Mouse (Mus musculus) E14TG2a.4 (cell line): ENCODE data around the gene Neu3.

Experiments
- H3K27me3 ChIP-seq: 2 replicates; pipeline ENCODE4 v1.6.1; 2014; ENCODE audit warnings: low read length, control low read depth; ENCODE audit not compliant: insufficient read depth
- H3K36me3 ChIP-seq: 2 replicates; pipeline ENCODE4 v1.6.1; 2014; ENCODE audit warnings: low read length, control low read depth; ENCODE audit not compliant: insufficient read depth
- H3K4me1 ChIP-seq: replicated peaks from 2 replicates; pipeline ENCODE4 v1.6.1; 2014; ENCODE audit warnings: low read depth, low read length, control low read depth
- H3K4me3 ChIP-seq: replicated peaks from 2 replicates; pipeline ENCODE4 v1.5.1; 2014; ENCODE audit warnings: mild to moderate bottlenecking, low read length
- H3K9me3 ChIP-seq: 2 replicates; pipeline ENCODE4 v1.6.1; 2014; ENCODE audit warnings: low read length, control low read depth
- CTCF ChIP-seq: conservative IDR thresholded peaks from 2 replicates; pipeline ENCODE4 v1.5.1; 2014; ENCODE audit warnings: low read length
- NANOG ChIP-seq: IDR thresholded peaks from 2 replicates; pipeline ENCODE4 v1.6.1; 2014; ENCODE audit warnings: borderline replicate concordance, low read length, mixed read lengths
- POU5F1 ChIP-seq: IDR thresholded peaks from 2 replicates; pipeline ENCODE4 v1.6.1; 2014; ENCODE audit warnings: low read length, borderline replicate concordance

Gene Neu3

DNA sequence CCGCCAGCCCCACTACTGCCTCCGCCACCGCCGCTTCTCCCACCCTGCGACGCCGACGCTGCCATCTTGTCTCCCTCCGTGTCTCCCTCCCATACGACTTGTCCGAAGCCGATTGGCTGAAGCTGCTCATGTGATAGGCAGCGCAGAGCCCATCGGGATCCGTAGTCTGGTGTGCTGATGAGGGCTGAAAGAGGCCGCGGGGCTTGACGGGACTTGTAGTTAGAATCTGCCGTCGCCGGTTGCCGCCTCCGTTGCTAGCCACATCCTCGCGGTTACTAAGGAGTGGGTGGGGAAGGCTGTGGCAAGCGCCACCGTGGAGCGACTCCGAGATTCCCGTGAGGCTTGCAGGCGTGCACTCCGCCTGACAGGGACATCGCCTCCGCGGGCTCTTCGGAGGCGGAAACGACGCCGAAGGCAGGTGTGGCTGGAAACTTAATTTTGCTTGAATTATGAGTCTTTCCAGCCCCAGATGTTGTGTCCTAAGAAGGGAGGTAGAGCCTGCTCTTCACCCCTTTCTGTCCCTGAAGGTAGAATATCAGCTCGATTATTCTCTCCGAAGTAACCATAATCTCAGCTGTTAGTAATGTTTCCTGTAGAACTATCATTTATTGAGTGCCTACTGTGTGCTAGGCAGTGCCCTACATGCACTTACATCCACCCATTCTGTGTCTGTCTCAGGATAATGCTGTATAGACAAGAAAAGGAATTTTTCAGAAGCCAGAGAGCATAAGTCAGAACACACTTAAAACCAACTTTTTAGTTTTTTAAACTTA is 30.8 kb upstream of the Neu3 start, which contains the start of gene Xrra1:
TSS of gene Xrra1 (plus strand) at position 304 of the 773 bp plus-strand sequence.
- no peak for TF ChIP-seq NANOG
- no peak for TF ChIP-seq POU5F1
- TF ChIP-seq CTCF: no peak
- no peaks in the 10 kb centered on the region for H3K9me3 ChIP-seq
- peak within 1 kb of the TSS; percentile 96 for H3K4me3 ChIP-seq
- peaks cover 34% of the 10 kb centered on the region for H3K4me1 ChIP-seq
- peaks cover 28% of the 10 kb centered on the region for H3K36me3 ChIP-seq
- peaks cover 16% of the 10 kb centered on the region for H3K27me3 ChIP-seq

DNA sequence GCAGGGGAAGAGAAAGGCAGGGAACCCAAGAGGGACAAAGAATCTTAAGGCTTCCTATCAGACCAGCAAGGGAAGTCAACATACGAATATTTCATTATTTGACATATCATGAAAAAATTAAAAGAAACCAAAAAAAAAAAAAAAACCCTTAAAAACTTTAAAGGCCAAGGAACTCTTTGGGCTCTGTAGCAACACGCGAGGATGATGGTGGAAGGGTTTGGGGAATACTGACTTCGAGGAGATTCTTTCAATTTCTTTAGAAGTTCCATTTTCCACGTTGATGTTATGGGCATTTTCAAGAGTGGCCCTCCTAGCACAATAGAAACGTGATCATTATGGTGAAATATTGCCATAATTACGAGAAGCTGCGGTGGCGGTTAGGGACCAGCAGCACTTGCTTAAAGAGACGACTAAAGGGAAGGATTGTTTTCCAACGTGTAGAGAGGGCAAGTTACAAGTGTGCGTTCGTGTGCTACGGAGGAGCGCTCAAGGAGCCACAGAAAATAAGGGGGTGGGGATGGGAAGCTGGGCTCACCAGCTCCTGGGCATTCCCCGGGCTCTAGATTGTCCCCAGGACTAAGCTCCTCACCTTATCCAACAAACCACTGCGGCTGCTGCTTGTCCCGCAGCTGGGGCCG is 30.1 kb upstream of the Neu3 start:
- H3K4me1 ChIP-seq: peaks cover 39% of the 10 kb centered on the region
- peaks cover 35% of the 10 kb centered on the region for H3K36me3 ChIP-seq
- peaks cover 16% of the 10 kb centered on the region for H3K27me3 ChIP-seq
- peak overlapping the region; percentile 96 for H3K4me3 ChIP-seq
- no peaks in the 10 kb centered on the region for H3K9me3 ChIP-seq
- no peak for TF ChIP-seq POU5F1
- TF ChIP-seq NANOG: no peak
- TF ChIP-seq CTCF: no peak

DNA sequence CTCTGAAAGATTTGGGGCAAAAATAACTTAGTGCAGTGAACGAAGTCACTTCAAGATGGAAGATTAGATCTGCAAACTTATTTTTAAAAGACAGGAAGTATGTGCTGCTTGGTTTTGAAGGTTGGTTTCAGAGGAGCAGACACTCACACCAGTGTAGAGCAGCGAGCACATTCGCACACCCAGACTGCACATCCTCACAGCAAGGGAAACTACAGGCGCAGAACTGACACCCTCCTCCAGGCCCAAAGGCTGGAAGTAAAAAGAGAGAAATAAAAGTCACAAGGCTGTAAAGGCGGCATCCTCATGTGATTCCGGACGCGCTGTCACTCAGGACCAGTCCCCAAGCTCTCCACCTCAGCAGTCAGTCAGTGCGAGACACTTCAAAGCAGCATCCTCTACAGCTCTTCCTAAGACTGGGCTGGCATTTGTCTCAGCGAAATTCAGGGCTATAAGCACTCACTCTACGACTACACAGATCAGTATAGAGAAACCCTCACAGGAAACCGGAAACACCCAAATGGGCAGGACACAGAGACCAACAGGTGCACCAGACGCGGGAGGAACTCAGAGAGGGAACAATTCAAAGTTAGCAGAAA is 28.1 kb upstream of the Neu3 start:
- H3K4me3 ChIP-seq: no peak overlapping the region
- TF ChIP-seq CTCF (no peak), POU5F1 (no peak), NANOG (no peak)
- H3K36me3 ChIP-seq: peaks cover 54% of the 10 kb centered on the region
- peaks cover 13% of the 10 kb centered on the region for H3K27me3 ChIP-seq
- no peaks in the 10 kb centered on the region for H3K9me3 ChIP-seq
- H3K4me1 ChIP-seq: peaks cover 57% of the 10 kb centered on the region

DNA sequence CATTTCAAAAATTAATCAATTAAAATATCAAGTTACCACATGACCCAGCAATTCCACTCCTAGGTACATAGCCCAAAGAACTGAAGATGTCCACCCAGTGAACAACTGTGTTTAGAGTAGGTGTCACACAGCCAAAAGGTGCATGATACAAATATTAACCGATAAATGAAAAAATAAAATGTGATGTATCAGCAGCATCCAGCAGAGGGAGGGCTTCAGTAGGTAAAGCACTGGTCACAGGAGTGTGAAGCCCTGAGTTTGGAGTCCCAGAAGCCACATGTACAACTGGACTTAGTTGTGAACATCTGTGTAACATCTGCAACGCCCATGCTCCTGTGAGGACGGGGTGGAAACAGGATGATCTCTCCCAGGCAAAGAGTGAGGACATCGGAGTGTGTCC is 26.1 kb upstream of the Neu3 start:
- no peak for TF ChIP-seq POU5F1
- TF ChIP-seq NANOG: no peak
- no peak for TF ChIP-seq CTCF
- peaks cover 56% of the 10 kb centered on the region for H3K4me1 ChIP-seq
- H3K9me3 ChIP-seq: no peaks in the 10 kb centered on the region

DNA sequence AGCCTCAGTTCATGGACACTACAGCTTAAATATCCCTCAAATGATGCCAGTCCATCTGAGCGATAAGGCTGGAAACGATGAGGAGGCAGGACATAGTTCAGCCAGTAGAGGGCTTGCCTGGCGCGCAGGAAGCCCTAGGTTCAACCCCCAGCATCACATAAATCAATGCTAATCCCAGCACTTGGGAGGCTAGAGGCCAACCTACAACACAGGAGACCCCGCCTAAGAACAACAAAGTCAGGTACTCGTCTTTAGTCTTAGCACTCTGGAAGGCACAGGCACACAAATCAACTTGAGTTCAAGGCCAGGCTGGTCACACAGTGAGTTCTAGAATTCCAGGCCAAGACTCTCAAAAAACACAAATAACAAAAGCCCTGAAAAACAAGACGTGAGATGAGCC is 25.1 kb upstream of the Neu3 start:
- no peak overlapping the region for H3K4me3 ChIP-seq
- TF ChIP-seq CTCF: no peak; the same call in 1 of the 2 replicates
- TF ChIP-seq NANOG: no peak
- TF ChIP-seq POU5F1: no peak
- H3K27me3 ChIP-seq: no peaks in the 10 kb centered on the region
- peaks cover 53% of the 10 kb centered on the region for H3K4me1 ChIP-seq
- H3K9me3 ChIP-seq: no peaks in the 10 kb centered on the region
- H3K36me3 ChIP-seq: peaks cover 76% of the 10 kb centered on the region

More for the DNA sequence above, 26.1 kb upstream of the Neu3 start:
- no peaks in the 10 kb centered on the region for H3K27me3 ChIP-seq
- H3K4me3 ChIP-seq: no peak overlapping the region
- H3K36me3 ChIP-seq: peaks cover 67% of the 10 kb centered on the region

DNA sequence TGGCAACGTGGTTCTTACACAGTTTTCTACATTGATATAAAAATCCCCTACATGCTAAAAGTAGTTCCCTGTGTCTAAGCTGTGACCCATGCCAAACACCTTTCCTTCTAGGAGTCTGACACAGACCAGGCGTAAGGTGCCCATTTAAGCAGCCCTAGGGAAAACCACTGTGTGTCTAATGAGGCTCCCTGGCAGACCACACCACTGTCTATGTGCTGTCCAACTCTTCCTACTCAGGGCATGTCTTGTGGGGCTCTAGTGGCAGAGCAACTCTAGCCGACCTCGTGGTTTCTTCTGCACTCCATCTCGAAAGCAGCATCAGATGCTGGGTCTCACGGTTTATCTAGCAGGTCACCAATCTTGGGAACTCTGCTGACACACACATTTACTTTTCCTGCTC is 23.4 kb upstream of the Neu3 start:
- H3K4me1 ChIP-seq: peaks cover 41% of the 10 kb centered on the region
- no peak overlapping the region for H3K4me3 ChIP-seq
- TF ChIP-seq NANOG (no peak), CTCF (no peak)
- no peaks in the 10 kb centered on the region for H3K9me3 ChIP-seq
- H3K36me3 ChIP-seq: peaks cover 89% of the 10 kb centered on the region
- no peaks in the 10 kb centered on the region for H3K27me3 ChIP-seq

DNA sequence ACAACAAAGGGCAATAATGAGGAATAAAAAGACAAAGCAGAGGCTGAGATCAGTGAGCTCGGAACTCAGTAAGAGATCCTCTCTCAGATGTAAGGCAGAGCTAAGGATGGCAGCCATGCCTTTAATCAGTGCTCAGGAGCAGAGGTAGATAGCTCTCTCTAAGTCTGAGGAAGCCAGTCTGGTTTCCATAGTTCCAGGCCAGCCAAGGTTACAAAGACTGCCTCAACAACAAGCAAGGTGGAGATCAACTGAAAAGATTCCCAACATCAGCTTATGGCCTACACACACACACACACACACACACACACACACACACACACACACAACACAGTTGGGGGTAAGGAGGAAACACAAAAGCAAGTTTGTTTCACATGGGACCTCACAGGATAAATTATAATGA is 22.9 kb upstream of the Neu3 start:
- no peaks in the 10 kb centered on the region for H3K9me3 ChIP-seq
- H3K4me3 ChIP-seq: no peak overlapping the region
- TF ChIP-seq CTCF: no peak
- TF ChIP-seq POU5F1: no peak
- no peak for TF ChIP-seq NANOG
- H3K36me3 ChIP-seq: peaks cover 89% of the 10 kb centered on the region
- H3K4me1 ChIP-seq: peaks cover 36% of the 10 kb centered on the region
- no peaks in the 10 kb centered on the region for H3K27me3 ChIP-seq

DNA sequence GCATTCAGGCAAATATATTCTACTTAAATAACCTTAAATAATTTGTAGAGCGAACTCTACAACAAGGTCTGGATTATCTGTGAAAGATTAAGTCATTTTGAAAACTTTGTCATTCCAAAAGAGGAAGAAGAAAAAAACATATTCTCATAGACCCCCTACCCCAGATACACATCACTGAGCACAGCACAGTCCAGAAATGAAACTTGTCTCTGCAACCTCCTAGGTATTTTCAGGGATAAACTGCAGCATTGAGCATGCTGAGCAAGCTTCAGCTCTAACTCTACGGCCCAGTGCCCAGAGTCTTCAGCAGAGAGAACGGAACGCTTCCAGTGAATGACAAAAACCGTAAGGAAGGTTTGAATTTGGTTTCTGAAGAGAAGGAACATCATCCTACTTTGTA is 22.3 kb upstream of the Neu3 start:
- no peak for TF ChIP-seq POU5F1
- no peak for TF ChIP-seq NANOG
- TF ChIP-seq CTCF: no peak

More for the DNA sequence above, 22.3 kb upstream of the Neu3 start:
- Histone ChIP-seq H3K27me3 (no peaks in the 10 kb centered on the region), H3K4me3 (no peak overlapping the region), H3K9me3 (no peaks in the 10 kb centered on the region), H3K36me3 (peaks cover 89% of the 10 kb centered on the region), H3K4me1 (peaks cover 30% of the 10 kb centered on the region)
